Mouse (Mus musculus) layer of hippocampus, postnatal 36 days (tissue): ENCODE measurements at regions not wholly inside any gene's neighbourhood (a gene's known extent, or its start where the extent isn't known, plus 50 kb on each side); places are given as distances from the start of the nearest gene placed in this dataset.
A peak's percentile ranks its signal among the peaks of the same experiment; 100 is the strongest.

ENCODE experiments used
- DNase-seq, 2 experiments: peaks; one replicate each; pipeline ENCODE4 v3.0.0; 2022

DNA sequence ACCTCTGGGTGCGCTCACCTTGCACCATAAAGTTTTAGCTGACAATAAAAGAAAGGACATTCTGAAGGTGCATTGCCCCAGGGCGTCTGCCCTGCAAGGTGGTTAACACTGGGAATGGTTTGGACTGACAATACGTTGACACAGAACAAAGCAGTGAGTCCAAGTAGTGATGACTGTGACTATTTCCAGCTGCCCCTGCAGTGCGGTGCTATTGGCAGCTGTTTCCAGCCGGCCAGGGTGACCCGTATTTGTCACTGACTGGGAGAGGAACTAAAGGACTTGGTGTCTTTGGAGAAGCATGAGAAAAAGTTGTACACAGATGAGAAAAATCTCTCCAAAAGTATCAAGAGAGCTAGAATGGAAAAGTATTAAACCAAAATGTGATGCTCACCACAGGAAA is 52.0 kb upstream of the Vtcn1 start:
- DNase-seq = no peak

DNA sequence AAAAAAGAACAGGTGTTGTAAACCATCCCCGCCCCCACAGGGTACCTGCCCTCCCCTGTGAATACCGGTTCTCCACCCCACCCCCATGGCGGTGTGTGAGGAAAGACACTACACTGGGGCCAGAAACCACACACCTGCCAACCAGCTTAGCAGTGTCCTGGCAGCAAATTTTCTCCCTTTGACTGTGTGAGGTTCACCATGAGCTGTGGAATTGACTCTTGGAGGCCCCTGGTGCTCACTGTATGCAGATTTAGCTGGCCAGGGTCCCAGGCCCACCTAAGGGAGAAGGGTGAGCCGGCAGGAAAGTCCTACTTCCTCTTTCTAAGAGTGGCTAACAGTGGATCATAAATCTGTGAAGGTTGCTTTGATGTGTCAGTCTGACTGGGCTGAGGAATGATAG is 53.9 kb upstream of the Vtcn1 start:
- no peak for DNase-seq

DNA sequence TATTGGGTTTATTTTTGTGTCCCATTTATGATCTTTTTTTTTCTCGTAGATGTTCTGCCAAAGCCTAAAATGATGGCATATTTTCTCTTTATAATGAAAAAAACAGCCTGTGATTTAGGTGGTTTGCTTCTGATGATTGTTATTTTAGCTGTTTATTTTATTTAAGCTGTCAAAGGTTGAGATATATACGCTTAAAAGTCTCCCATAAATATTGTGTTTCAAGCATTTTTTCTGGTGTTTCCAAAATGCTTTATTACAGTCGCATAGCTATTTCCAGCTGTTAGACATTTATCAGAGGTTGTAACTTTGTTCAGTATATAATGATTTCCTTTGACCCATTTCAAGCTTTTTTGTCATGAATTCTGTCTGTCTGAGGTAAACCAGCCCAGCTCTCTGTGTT is 54.4 kb upstream of the Vtcn1 start:
- no peak for DNase-seq

DNA sequence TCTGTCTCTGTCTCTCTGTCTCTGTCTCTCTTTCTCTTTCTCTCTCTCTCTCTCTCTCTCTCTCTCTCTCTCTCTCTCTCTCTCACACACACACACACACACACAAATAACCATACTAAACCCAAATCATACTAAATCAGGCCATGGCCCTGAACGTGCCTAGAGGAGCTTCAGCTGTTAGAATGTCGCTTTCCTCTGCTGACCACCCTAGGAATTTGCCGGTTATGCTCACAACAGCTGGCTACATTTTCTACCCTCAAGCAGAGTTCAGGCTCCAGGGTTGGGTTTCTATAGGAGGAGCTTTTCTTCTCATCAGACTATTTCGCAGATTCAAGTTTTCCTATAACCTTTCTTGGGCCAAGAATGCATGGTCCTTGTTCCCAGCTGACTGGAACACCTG is 56.1 kb upstream of the Vtcn1 start:
- no peak for DNase-seq

DNA sequence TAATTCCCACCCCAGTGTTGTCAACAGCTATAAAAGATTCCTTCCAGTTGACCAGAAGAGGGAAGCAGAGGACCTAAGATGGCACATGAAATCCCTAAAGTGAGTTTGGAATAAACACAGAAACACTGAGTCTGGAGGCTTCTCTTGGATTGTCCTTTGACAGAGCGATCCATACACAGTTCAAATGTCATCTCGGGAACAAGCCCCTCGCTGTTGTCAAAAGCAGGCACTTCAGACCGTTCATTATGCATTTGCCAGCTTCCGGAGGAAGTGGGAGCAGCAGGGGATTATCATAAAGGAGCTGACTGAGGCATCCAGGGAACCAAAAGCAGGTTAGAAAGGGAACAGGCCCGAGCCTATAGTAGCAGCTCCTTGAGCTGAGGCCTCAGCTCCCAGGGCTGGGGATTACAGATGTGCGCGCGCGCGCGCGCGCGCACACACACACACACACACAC is 57.1 kb upstream of the Vtcn1 start:
- DNase-seq = no peak

GRCm38 (mm10) chr3:100765323-100765722 is 59.9 kb upstream of the Vtcn1 start:
- DNase-seq = no peak

DNA sequence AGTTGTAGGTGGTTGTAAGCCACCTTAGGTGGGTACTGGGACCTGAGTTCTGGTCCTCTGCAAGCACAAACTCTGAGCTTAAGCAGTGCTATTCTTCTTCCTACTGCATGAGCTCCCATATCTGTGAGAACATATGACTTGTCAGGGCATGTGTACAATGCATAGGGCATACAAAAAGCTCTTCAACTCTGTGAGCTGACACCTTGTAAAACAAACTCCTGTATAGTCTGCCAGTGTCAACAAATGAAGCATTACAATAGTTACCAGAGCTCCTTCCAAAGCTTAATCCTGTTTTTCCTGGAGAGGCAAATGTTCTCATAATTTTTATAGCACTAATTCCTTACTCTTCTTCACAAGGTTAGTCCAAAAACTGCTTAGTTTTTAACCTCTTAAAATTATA is 62.4 kb upstream of the Vtcn1 start:
- no peak for DNase-seq

GRCm38 (mm10) chr3:100759091-100759941 is 65.9 kb upstream of the Vtcn1 start:
- DNase-seq = no peak

DNA sequence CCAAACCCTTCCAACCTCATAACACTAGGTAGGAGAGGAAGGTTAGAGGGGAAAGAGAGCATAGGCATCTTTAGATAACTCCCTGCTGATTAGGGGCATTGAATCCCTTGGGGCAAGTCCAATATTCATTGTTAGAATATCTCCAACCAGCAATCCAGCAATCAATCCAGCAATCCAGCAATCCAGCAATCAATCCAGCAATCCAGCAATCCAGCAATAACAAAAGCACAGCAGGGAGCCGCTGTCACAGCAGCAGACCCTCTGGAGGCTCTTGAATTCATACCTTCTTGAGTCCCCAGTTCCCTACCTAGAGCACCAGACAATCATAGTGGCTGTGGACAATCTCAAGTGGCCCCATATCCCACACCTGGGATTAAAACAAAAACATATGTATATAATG is 69.4 kb upstream of the Man1a2 start:
- no peak for DNase-seq

GRCm38 (mm10) chr3:100751211-100751610 is 65.9 kb upstream of the Man1a2 start:
- DNase-seq = peak in 1 of 2 experiments; percentile 52

GRCm38 (mm10) chr3:100748727-100749126 is 63.4 kb upstream of the Man1a2 start:
- no peak for DNase-seq

- DNase-seq = no peak
Measured at GRCm38 (mm10) chr3:100748309-100748691, 63.0 kb upstream of the Man1a2 start.

GRCm38 (mm10) chr3:100747421-100748308 is 62.4 kb upstream of the Man1a2 start:
- no peak for DNase-seq

DNA sequence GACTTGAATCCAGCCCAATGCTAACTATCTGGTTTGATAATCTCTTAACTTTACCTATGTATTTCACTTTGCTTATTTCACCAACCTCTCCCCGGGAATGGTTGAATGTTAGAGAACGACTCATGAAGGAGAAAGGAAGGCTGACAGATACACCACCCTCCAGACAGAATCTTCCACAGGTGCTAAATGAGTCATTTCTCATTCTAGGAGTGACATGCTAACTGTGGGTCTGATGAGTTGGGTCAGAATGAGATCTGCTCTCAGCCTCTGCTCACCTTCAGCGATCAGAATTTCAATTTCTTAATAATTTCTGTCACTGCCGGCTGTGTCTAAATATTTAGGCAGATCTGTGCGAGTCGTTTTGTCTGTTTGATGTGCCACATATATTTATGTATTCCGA is 52.4 kb upstream of the Man1a2 start:
- DNase-seq = no peak

GRCm38 (mm10) chr3:100736539-100736938 is 51.2 kb upstream of the Man1a2 start:
- no peak for DNase-seq
